Mouse (Mus musculus): ENCODE measurements at regions not wholly inside any gene's neighbourhood (a gene's known extent, or its start where the extent isn't known, plus 50 kb on each side); places are given as distances from the start of the nearest gene placed in this dataset.

GRCm38 (mm10) chr14:31908591-31908990 is 78.1 kb upstream of the Ankrd28 start:
- TF ChIP-seq CTCF (IDR thresholded peaks at IDR 0.05; ENCODE audit: extremely low read depth, insufficient read depth, insufficient read length, insufficient replicate concordance) = no peak
- TF ChIP-seq POLR2A (IDR thresholded peaks at IDR 0.05; ENCODE audit: low read depth, low read length) = no peak

All from spleen, adult 2 months (tissue).